Mouse (Mus musculus) hindbrain, embryonic 14.5 days (tissue): ENCODE data around the gene Sept5. TPM values are rescaled to one million over a fixed set of nuclear protein-coding genes. Genes with fewer than 3 reads are reported as not detected.

ENCODE experiments used
- ATAC-seq: fragments of 200-750 bp; cut with Nextera tagmentation; 2 replicates; pipeline ENCODE4 v1.8.0; 2017; ENCODE audit warnings: moderate number of reproducible peaks, mild to moderate bottlenecking, moderate TSS enrichment, moderate library complexity; ENCODE audit not compliant: low FRiP score
- DNase-seq: peaks from one replicate; pipeline ENCODE4 v3.0.0-alpha.2; 2015; ENCODE audit warnings: low spot score
- H3K27ac ChIP-seq: fragments of 300-500 bp; sonication (generic); 2 replicates; pipeline ENCODE4 v1.5.1; 2014; ENCODE audit warnings: mild to moderate bottlenecking, moderate library complexity
- H3K27me3 ChIP-seq: fragments of 300-500 bp; sonication (generic); 2 replicates; pipeline ENCODE4 v1.6.1; 2014; ENCODE audit warnings: mild to moderate bottlenecking, low read length, mixed read lengths; ENCODE audit not compliant: control insufficient read depth, insufficient read depth
- H3K36me3 ChIP-seq: fragments of 300-500 bp; sonication (generic); replicated peaks from 2 replicates; pipeline ENCODE4 v1.6.1; 2014; ENCODE audit not compliant: control insufficient read depth, insufficient read depth
- H3K4me1 ChIP-seq: fragments of 300-500 bp; sonication (generic); replicated peaks from 2 replicates; pipeline ENCODE4 v1.6.1; 2014; ENCODE audit warnings: antibody characterized with exemption, low read length, mixed read lengths; ENCODE audit not compliant: control insufficient read depth, insufficient read depth
- H3K4me2 ChIP-seq: fragments of 300-500 bp; sonication (generic); replicated peaks from 2 replicates; pipeline ENCODE4 v1.6.1; 2014; ENCODE audit warnings: mild to moderate bottlenecking, moderate library complexity
- H3K4me3 ChIP-seq: fragments of 300-500 bp; sonication (generic); replicated peaks from 2 replicates; pipeline ENCODE4 v1.5.1; 2014; ENCODE audit warnings: mild to moderate bottlenecking, low read length
- H3K9ac ChIP-seq: fragments of 300-500 bp; sonication (generic); 2 replicates; pipeline ENCODE4 v1.6.1; 2014
- H3K9me3 ChIP-seq: fragments of 300-500 bp; sonication (generic); 2 replicates; pipeline ENCODE4 v1.6.1; 2016; ENCODE audit warnings: low read length; ENCODE audit not compliant: control insufficient read depth
- WGBS: fragments of 180-500 bp; shearing (Covaris S2); extraction: QIAGEN DNeasy Blood & Tissue Kit; methylation state at CpG from one replicate; pipeline ENCODE4 v1.1.7; 2014; 5-methylcytosine and 5-hydroxymethylcytosine counted together
- polyA plus RNA-seq: library from polyadenylated mRNA; unstranded; fragments of >200 nt; fragmentation: Nextera tagmentation; extraction: Ambion mirVana; gene quantifications from 2 replicates; pipeline ENCODE4 v1.2.1, GENCODE M21; 2014

Sept5 gene
- polyA plus RNA-seq = 192 and 218 TPM in 2 replicates

GRCm38 (mm10) chr16:18629390-18630231 lies at the start of gene Sept5:
Gene Sept5, minus strand, starts transcription at chr16:18629954.
- peak; percentile 71 for DNase-seq
- Histone ChIP-seq H3K27ac (peak within 1 kb of the TSS; percentile 93), H3K27me3 (peaks cover 16% of the 10 kb centered on the region), H3K4me2 (peak within 1 kb of the TSS; percentile 93), H3K4me1 (peaks cover 43% of the 10 kb centered on the region), H3K9ac (peak within 1 kb of the TSS; percentile 99), H3K36me3 (peaks cover 12% of the 10 kb centered on the region), H3K4me3 (peak within 1 kb of the TSS; percentile 95), H3K9me3 (no peaks in the 10 kb centered on the region)
- under 1% methylated on average over 77 of the region's 93 CpGs for WGBS
- peak; percentile 64 for ATAC-seq

GRCm38 (mm10) chr16:18679112-18679511 lies 49.4 kb upstream of the Sept5 start:
- DNase-seq (no peak), ATAC-seq (no peak)
- no peak overlapping the region for H3K4me3 ChIP-seq
- no peak overlapping the region for H3K9ac ChIP-seq
- no peaks in the 10 kb centered on the region for H3K4me1 ChIP-seq
- no peaks in the 10 kb centered on the region for H3K27me3 ChIP-seq
- H3K9me3 ChIP-seq = no peaks in the 10 kb centered on the region
- no peak overlapping the region for H3K27ac ChIP-seq
- 56% methylated on average over 5 of the region's 5 CpGs for WGBS
- no peak overlapping the region for H3K4me2 ChIP-seq
- H3K36me3 ChIP-seq = no peaks in the 10 kb centered on the region

GRCm38 (mm10) chr16:18677746-18678679 lies 48.3 kb upstream of the Sept5 start:
- no peak for ATAC-seq
- Histone ChIP-seq H3K4me2 (no peak overlapping the region), H3K9me3 (no peaks in the 10 kb centered on the region), H3K4me3 (no peak overlapping the region), H3K36me3 (no peaks in the 10 kb centered on the region), H3K27ac (no peak overlapping the region), H3K27me3 (no peaks in the 10 kb centered on the region), H3K4me1 (no peaks in the 10 kb centered on the region), H3K9ac (no peak overlapping the region)
- 36% methylated on average over 17 of the region's 17 CpGs for WGBS
- DNase-seq = no peak

GRCm38 (mm10) chr16:18673005-18673404 lies 43.3 kb upstream of the Sept5 start:
- H3K27ac ChIP-seq = no peak overlapping the region
- H3K9ac ChIP-seq = no peak overlapping the region
- H3K9me3 ChIP-seq = no peaks in the 10 kb centered on the region
- 87% methylated on average over 3 of the region's 3 CpGs for WGBS
- H3K36me3 ChIP-seq = no peaks in the 10 kb centered on the region
- H3K4me3 ChIP-seq = no peak overlapping the region
- ATAC-seq = no peak
- no peaks in the 10 kb centered on the region for H3K4me1 ChIP-seq
- H3K4me2 ChIP-seq = no peak overlapping the region
- no peaks in the 10 kb centered on the region for H3K27me3 ChIP-seq
- no peak for DNase-seq

GRCm38 (mm10) chr16:18672027-18672426 lies 42.3 kb upstream of the Sept5 start:
- no peak overlapping the region for H3K4me3 ChIP-seq
- 71% methylated on average over 5 of the region's 5 CpGs for WGBS
- no peak overlapping the region for H3K9ac ChIP-seq
- H3K9me3 ChIP-seq = no peaks in the 10 kb centered on the region
- H3K27me3 ChIP-seq = no peaks in the 10 kb centered on the region
- no peaks in the 10 kb centered on the region for H3K36me3 ChIP-seq
- no peak overlapping the region for H3K27ac ChIP-seq
- ATAC-seq (no peak), DNase-seq (no peak)
- H3K4me1 ChIP-seq = no peaks in the 10 kb centered on the region
- H3K4me2 ChIP-seq = no peak overlapping the region

GRCm38 (mm10) chr16:18669914-18670313 lies 40.2 kb upstream of the Sept5 start:
- H3K4me2 ChIP-seq = no peak overlapping the region
- H3K36me3 ChIP-seq = no peaks in the 10 kb centered on the region
- no peak overlapping the region for H3K27ac ChIP-seq
- DNase-seq (no peak), ATAC-seq (no peak)
- no peak overlapping the region for H3K9ac ChIP-seq
- H3K4me1 ChIP-seq = no peaks in the 10 kb centered on the region
- WGBS = 77% methylated on average over 6 of the region's 6 CpGs
- no peaks in the 10 kb centered on the region for H3K9me3 ChIP-seq
- H3K4me3 ChIP-seq = no peak overlapping the region
- H3K27me3 ChIP-seq = no peaks in the 10 kb centered on the region

- DNase-seq = no peak
- Histone ChIP-seq H3K9ac (no peak overlapping the region), H3K27ac (no peak overlapping the region), H3K4me2 (no peak overlapping the region), H3K36me3 (no peaks in the 10 kb centered on the region), H3K4me3 (no peak overlapping the region), H3K9me3 (no peaks in the 10 kb centered on the region), H3K4me1 (no peaks in the 10 kb centered on the region), H3K27me3 (no peaks in the 10 kb centered on the region)
- WGBS = 87% methylated on average over 4 of the region's 4 CpGs
- ATAC-seq = no peak
Observed at GRCm38 (mm10) chr16:18658597-18658996, 28.8 kb upstream of the Sept5 start.

- DNase-seq = no peak
- H3K4me1 ChIP-seq = no peaks in the 10 kb centered on the region
- ATAC-seq = no peak
- no peak overlapping the region for H3K4me2 ChIP-seq
- H3K27me3 ChIP-seq = no peaks in the 10 kb centered on the region
- H3K9me3 ChIP-seq = no peaks in the 10 kb centered on the region
- H3K9ac ChIP-seq = no peak overlapping the region
- H3K36me3 ChIP-seq = no peaks in the 10 kb centered on the region
- 73% methylated on average over 5 of the region's 5 CpGs for WGBS
- no peak overlapping the region for H3K4me3 ChIP-seq
- no peak overlapping the region for H3K27ac ChIP-seq
Observed at GRCm38 (mm10) chr16:18655372-18656098, 25.8 kb upstream of the Sept5 start.
